Mouse (Mus musculus): ENCODE results near the gene Ablim1. TPM values are rescaled to one million over a fixed set of nuclear protein-coding genes. Genes with fewer than 3 reads are reported as not detected.

Gene Ablim1
- polyA plus RNA-seq, 1 experiment from 2014 or later = 62.0 TPM

DNA sequence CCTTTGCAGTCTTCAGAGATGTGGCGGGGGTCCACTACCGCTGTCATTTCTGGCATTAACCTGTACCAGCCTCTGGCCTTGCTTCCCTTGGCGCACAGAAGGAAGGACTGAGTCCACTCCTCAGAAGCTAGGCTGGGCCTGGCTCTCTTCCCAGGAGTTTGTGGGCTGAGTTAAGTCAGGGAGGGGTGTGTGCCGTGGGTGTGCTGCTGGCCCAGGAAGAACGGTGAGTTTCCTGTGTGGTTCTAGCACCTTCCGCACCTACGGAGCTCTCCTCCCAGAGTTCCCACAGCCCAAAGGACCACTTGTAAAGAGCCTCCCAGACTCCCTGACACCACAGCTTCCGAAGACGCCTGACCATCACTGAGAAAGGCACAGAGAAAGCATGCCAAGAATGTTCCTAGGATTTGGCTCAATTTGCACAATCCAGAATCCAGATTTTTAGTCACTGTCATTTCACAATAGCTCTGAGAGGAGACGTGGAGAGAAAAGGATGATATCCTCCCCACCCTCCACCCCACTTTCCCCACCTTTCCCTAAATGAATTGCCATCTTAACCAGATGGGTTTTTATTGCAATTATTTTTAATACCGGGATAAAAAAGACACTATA, 75.4 kb downstream of the Ablim1 start:
- H3K9ac ChIP-seq (ENCODE audit: low read length) = no peak overlapping the region; the same call in 1 of the 2 replicates
- no peak for TF ChIP-seq CTCF (IDR thresholded peaks at IDR 0.05; ENCODE audit: low read depth)
- TF ChIP-seq EP300 (optimal IDR thresholded peaks at IDR 0.05) = no peak
- DNase-seq (ENCODE audit: low spot score) = peak; percentile 81

DNA sequence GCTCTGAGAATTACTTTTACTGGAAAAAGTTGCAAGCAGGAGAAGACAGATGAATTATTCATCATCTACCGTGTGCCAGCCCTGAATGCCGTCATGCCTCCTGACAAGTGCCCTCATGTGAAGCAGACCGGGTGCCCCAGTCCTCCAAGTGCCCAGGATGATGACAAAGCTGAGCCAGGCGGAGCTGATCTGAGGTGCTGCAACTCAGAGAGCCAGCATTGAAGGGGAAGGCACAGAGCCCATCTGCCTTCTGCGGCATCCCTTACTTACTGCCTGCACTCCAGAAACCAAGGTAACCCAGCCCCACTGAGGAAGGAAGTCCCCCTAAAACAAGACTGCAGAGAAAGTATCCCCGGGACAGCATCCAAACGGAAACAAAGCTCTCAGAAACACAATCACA, 76.3 kb downstream of the Ablim1 start:
- TF ChIP-seq CTCF (IDR thresholded peaks at IDR 0.05; ENCODE audit: low read depth) = no peak
- no peak for TF ChIP-seq EP300 (optimal IDR thresholded peaks at IDR 0.05)
- DNase-seq (ENCODE audit: low spot score) (no peak), ATAC-seq (ENCODE audit: low FRiP score, low TSS enrichment) (no peak)
- Histone ChIP-seq H3K9me3 (ENCODE audit: control insufficient read depth, low read length) (no peaks in the 10 kb centered on the region), H3K4me3 (ENCODE audit: low read depth, low read length) (peak overlapping the region; percentile 13; the same call in 1 of the 2 replicates), H3K27me3 (ENCODE audit: control insufficient read depth, insufficient read depth, low read length) (no peaks in the 10 kb centered on the region), H3K4me1 (replicated peaks; ENCODE audit: control insufficient read depth, insufficient read depth) (peaks cover 4% of the 10 kb centered on the region; the same call in 1 of the 2 replicates), H3K9ac (ENCODE audit: low read length) (no peak overlapping the region), H3K4me2 (replicated peaks; ENCODE audit: low read depth) (peak overlapping the region; percentile 41; the same call in 1 of the 2 replicates), H3K27ac (replicated peaks) (peak overlapping the region; percentile 49), H3K36me3 (ENCODE audit: control insufficient read depth, insufficient read depth, low read length) (no peaks in the 10 kb centered on the region)
- WGBS = 67% methylated on average over 7 of the region's 7 CpGs

More for the DNA sequence above, 75.4 kb downstream of the Ablim1 start:
- Histone ChIP-seq H3K4me1 (replicated peaks; ENCODE audit: control insufficient read depth, insufficient read depth) (peaks cover 4% of the 10 kb centered on the region; the same call in 1 of the 2 replicates), H3K4me2 (replicated peaks; ENCODE audit: low read depth) (peak overlapping the region; percentile 41), H3K9me3 (ENCODE audit: control insufficient read depth, low read length) (no peaks in the 10 kb centered on the region), H3K27me3 (ENCODE audit: control insufficient read depth, insufficient read depth, low read length) (no peaks in the 10 kb centered on the region), H3K4me3 (ENCODE audit: low read depth, low read length) (peak overlapping the region; percentile 13; the same call in 1 of the 2 replicates), H3K36me3 (ENCODE audit: control insufficient read depth, insufficient read depth, low read length) (no peaks in the 10 kb centered on the region), H3K27ac (replicated peaks) (peak overlapping the region; percentile 49)
- ATAC-seq (ENCODE audit: low FRiP score, low TSS enrichment) = peak; percentile 79
- WGBS = 23% methylated on average over 11 of the region's 11 CpGs

DNA sequence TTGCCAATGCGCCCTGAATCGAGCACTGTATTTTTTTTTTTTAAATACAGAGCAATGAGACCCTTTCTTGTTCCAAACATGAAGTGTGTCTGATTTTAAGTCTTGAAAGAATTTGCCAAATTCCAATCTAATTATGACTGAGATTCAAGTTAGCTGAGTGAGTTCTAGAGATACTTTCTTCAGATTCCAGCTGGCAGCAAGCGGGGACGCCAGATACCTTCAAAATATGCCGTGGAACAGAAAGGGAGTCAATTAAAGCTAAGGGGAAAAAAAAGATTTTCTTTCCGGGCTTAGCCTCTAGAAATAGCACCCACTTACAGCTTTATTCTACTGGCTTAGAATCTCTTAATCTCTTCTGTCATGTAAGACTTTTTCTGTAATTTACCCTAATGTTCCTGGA, 77.2 kb downstream of the Ablim1 start:
- H3K4me2 ChIP-seq (replicated peaks; ENCODE audit: low read depth) = no peak overlapping the region
- WGBS = 72% methylated on average over 6 of the region's 6 CpGs

DNA sequence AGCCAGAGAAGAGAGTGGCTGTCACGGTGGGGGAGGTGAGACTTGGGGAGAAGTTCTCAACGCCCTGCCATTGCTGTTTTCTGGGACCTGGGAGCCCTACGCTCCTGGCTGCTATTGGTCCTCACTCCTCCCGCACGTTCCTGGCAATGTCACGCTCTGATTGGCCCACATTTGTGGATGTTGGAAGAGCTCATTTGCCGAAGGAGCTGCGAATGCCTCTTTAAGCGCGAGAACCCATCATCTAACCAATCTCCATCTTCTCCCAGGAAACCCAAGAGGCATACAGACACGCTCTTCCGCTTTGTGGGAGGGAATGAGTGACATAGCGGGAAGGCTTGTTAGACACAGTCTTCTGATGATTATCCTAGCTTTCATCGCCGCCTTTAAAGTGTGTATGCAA, 78.1 kb downstream of the Ablim1 start:
- Histone ChIP-seq H3K27me3 (ENCODE audit: control insufficient read depth, insufficient read depth, low read length) (no peaks in the 10 kb centered on the region), H3K9me3 (ENCODE audit: control insufficient read depth, low read length) (no peaks in the 10 kb centered on the region), H3K4me2 (replicated peaks; ENCODE audit: low read depth) (no peak overlapping the region), H3K4me1 (replicated peaks; ENCODE audit: control insufficient read depth, insufficient read depth) (peaks cover 4% of the 10 kb centered on the region; the same call in 1 of the 2 replicates), H3K4me3 (ENCODE audit: low read depth, low read length) (no peak overlapping the region), H3K9ac (ENCODE audit: low read length) (no peak overlapping the region), H3K36me3 (ENCODE audit: control insufficient read depth, insufficient read depth, low read length) (no peaks in the 10 kb centered on the region), H3K27ac (replicated peaks) (no peak overlapping the region)
- DNase-seq (ENCODE audit: low spot score) = no peak
- ATAC-seq (ENCODE audit: low FRiP score, low TSS enrichment) = no peak
- 80% methylated on average over 15 of the region's 15 CpGs for WGBS
- TF ChIP-seq CTCF (IDR thresholded peaks at IDR 0.05; ENCODE audit: low read depth) = no peak
- no peak for TF ChIP-seq EP300 (optimal IDR thresholded peaks at IDR 0.05)

More for the DNA sequence above, 77.2 kb downstream of the Ablim1 start:
- ATAC-seq (ENCODE audit: low FRiP score, low TSS enrichment) = no peak
- Histone ChIP-seq H3K9ac (ENCODE audit: low read length) (no peak overlapping the region), H3K27me3 (ENCODE audit: control insufficient read depth, insufficient read depth, low read length) (no peaks in the 10 kb centered on the region), H3K9me3 (ENCODE audit: control insufficient read depth, low read length) (no peaks in the 10 kb centered on the region), H3K4me1 (replicated peaks; ENCODE audit: control insufficient read depth, insufficient read depth) (peaks cover 4% of the 10 kb centered on the region; the same call in 1 of the 2 replicates), H3K36me3 (ENCODE audit: control insufficient read depth, insufficient read depth, low read length) (no peaks in the 10 kb centered on the region), H3K27ac (replicated peaks) (no peak overlapping the region), H3K4me3 (ENCODE audit: low read depth, low read length) (no peak overlapping the region)
- TF ChIP-seq CTCF (IDR thresholded peaks at IDR 0.05; ENCODE audit: low read depth) (no peak), EP300 (optimal IDR thresholded peaks at IDR 0.05) (no peak)
- no peak for DNase-seq (ENCODE audit: low spot score)

DNA sequence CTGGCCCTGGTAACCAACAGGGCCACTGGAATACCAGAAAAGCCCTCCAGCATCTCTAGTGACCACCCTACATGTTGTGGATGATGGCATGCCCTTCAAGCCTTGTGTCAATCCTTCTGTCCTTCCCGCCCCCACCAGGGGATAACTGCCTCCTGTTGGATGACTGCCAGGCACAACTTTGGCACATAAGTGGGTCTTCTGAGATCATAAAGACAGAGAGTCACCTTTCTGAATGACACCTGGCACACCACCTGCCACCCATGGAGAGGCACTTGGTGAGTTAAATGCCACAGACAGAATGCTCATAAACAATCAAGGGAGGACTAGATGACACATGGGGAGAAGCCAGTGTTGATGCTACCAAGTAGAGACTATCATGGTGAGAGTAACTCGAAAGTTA, 78.8 kb downstream of the Ablim1 start:
- Histone ChIP-seq H3K4me1 (replicated peaks; ENCODE audit: control insufficient read depth, insufficient read depth) (peaks cover 4% of the 10 kb centered on the region; the same call in 1 of the 2 replicates), H3K4me2 (replicated peaks; ENCODE audit: low read depth) (no peak overlapping the region), H3K4me3 (ENCODE audit: low read depth, low read length) (no peak overlapping the region), H3K9ac (ENCODE audit: low read length) (no peak overlapping the region), H3K27me3 (ENCODE audit: control insufficient read depth, insufficient read depth, low read length) (no peaks in the 10 kb centered on the region), H3K27ac (replicated peaks) (no peak overlapping the region), H3K9me3 (ENCODE audit: control insufficient read depth, low read length) (no peaks in the 10 kb centered on the region), H3K36me3 (ENCODE audit: control insufficient read depth, insufficient read depth, low read length) (no peaks in the 10 kb centered on the region)
- ATAC-seq (ENCODE audit: low FRiP score, low TSS enrichment) (no peak), DNase-seq (ENCODE audit: low spot score) (no peak)
- 81% methylated on average over 2 of the region's 2 CpGs for WGBS
- TF ChIP-seq CTCF (IDR thresholded peaks at IDR 0.05; ENCODE audit: low read depth) (no peak), EP300 (optimal IDR thresholded peaks at IDR 0.05) (no peak)

DNA sequence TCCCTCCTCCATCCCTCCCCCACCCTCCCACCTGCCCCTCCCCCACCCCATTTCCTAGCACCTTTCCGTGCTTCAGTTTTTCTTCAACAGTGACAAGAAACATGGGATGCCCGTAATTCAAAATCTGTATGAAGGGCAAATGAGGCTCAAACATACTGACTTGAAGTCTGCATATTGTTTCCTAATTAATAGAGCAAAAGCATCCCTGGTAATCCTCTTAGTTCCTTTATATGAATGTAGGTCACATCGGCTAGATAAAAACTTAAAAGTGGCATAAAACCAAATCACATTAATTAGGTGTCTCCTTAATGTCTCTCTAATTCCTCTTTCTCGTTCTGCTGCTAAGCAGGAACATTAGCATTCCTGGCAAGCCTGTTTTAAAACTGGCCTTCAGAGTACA, 83.7 kb downstream of the Ablim1 start:
- Histone ChIP-seq H3K27ac (replicated peaks) (no peak overlapping the region), H3K9me3 (ENCODE audit: control insufficient read depth, low read length) (no peaks in the 10 kb centered on the region), H3K36me3 (ENCODE audit: control insufficient read depth, insufficient read depth, low read length) (no peaks in the 10 kb centered on the region), H3K4me3 (ENCODE audit: low read depth, low read length) (no peak overlapping the region), H3K4me1 (replicated peaks; ENCODE audit: control insufficient read depth, insufficient read depth) (no peaks in the 10 kb centered on the region), H3K4me2 (replicated peaks; ENCODE audit: low read depth) (no peak overlapping the region), H3K27me3 (ENCODE audit: control insufficient read depth, insufficient read depth, low read length) (no peaks in the 10 kb centered on the region), H3K9ac (ENCODE audit: low read length) (no peak overlapping the region)
- ATAC-seq (ENCODE audit: low FRiP score, low TSS enrichment) = no peak
- WGBS = 62% methylated on average over 4 of the region's 4 CpGs
- no peak for DNase-seq (ENCODE audit: low spot score)
- TF ChIP-seq CTCF (IDR thresholded peaks at IDR 0.05; ENCODE audit: low read depth) (no peak), EP300 (optimal IDR thresholded peaks at IDR 0.05) (no peak)

Data from stomach, postnatal 0 days (tissue).